Mouse (Mus musculus) E14TG2a.4 (cell line): ENCODE measurements around the gene Dnajc6.
A peak's percentile ranks its signal among the peaks of the same experiment; 100 is the strongest.

Experiments
- H3K27me3 ChIP-seq: 2 replicates; pipeline ENCODE4 v1.6.1; 2014; ENCODE audit warnings: low read length, control low read depth; ENCODE audit not compliant: insufficient read depth
- H3K36me3 ChIP-seq: 2 replicates; pipeline ENCODE4 v1.6.1; 2014; ENCODE audit warnings: low read length, control low read depth; ENCODE audit not compliant: insufficient read depth
- H3K4me1 ChIP-seq: replicated peaks from 2 replicates; pipeline ENCODE4 v1.6.1; 2014; ENCODE audit warnings: low read depth, low read length, control low read depth
- H3K4me3 ChIP-seq: replicated peaks from 2 replicates; pipeline ENCODE4 v1.5.1; 2014; ENCODE audit warnings: mild to moderate bottlenecking, low read length
- H3K9me3 ChIP-seq: 2 replicates; pipeline ENCODE4 v1.6.1; 2014; ENCODE audit warnings: low read length, control low read depth
- CTCF ChIP-seq: conservative IDR thresholded peaks from 2 replicates; pipeline ENCODE4 v1.5.1; 2014; ENCODE audit warnings: low read length
- NANOG ChIP-seq: IDR thresholded peaks from 2 replicates; pipeline ENCODE4 v1.6.1; 2014; ENCODE audit warnings: borderline replicate concordance, low read length, mixed read lengths
- POU5F1 ChIP-seq: IDR thresholded peaks from 2 replicates; pipeline ENCODE4 v1.6.1; 2014; ENCODE audit warnings: low read length, borderline replicate concordance

Dnajc6 gene

GRCm38 (mm10) chr4:101616520-101616919 lies 120.1 kb downstream of the Dnajc6 start:
- no peak overlapping the region for H3K4me3 ChIP-seq
- peak; percentile 69; the same call in 1 of the 2 replicates for TF ChIP-seq NANOG
- no peak for TF ChIP-seq CTCF

DNA sequence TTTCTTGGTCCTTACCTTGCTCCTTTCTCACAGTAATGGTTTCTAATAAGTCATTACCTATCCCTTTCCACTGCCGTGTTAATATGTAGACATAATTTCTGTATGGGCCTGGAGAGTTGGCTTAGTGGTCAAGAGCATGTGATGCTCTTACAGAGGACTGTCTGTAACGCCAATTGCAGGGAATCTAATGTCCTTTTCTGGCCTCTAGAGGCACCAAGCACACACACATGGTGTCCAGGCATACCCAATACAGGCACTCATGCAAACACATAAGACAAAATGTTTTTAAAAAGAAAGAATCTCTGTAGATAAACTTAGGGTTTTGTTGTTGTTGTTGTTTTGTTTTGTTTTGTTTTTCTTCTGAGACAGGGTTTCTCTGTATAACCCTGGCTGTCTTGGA lies 121.3 kb downstream of the Dnajc6 start:
- Histone ChIP-seq H3K27me3 (no peaks in the 10 kb centered on the region), H3K36me3 (peaks cover 96% of the 10 kb centered on the region), H3K4me3 (no peak overlapping the region), H3K4me1 (peaks cover 18% of the 10 kb centered on the region), H3K9me3 (no peaks in the 10 kb centered on the region)
- no peak for TF ChIP-seq CTCF
- no peak for TF ChIP-seq POU5F1
- TF ChIP-seq NANOG: no peak

More at GRCm38 (mm10) chr4:101616520-101616919, 120.1 kb downstream of the Dnajc6 start:
- no peaks in the 10 kb centered on the region for H3K9me3 ChIP-seq
- no peaks in the 10 kb centered on the region for H3K27me3 ChIP-seq
- H3K36me3 ChIP-seq: peaks cover 90% of the 10 kb centered on the region
- peaks cover 18% of the 10 kb centered on the region for H3K4me1 ChIP-seq

- Histone ChIP-seq H3K4me1 (peaks cover 18% of the 10 kb centered on the region), H3K36me3 (peaks cover 92% of the 10 kb centered on the region), H3K4me3 (no peak overlapping the region), H3K27me3 (no peaks in the 10 kb centered on the region), H3K9me3 (no peaks in the 10 kb centered on the region)
- TF ChIP-seq CTCF: no peak
- no peak for TF ChIP-seq POU5F1
- TF ChIP-seq NANOG: no peak
Measured at GRCm38 (mm10) chr4:101620206-101620605, 123.8 kb downstream of the Dnajc6 start.

- H3K36me3 ChIP-seq: peaks cover 87% of the 10 kb centered on the region
- H3K4me1 ChIP-seq: peaks cover 13% of the 10 kb centered on the region
- no peaks in the 10 kb centered on the region for H3K9me3 ChIP-seq
- TF ChIP-seq CTCF (no peak), NANOG (no peak), POU5F1 (no peak)
- no peaks in the 10 kb centered on the region for H3K27me3 ChIP-seq
- H3K4me3 ChIP-seq: no peak overlapping the region
Measured at GRCm38 (mm10) chr4:101621241-101621640, 124.8 kb downstream of the Dnajc6 start.

DNA sequence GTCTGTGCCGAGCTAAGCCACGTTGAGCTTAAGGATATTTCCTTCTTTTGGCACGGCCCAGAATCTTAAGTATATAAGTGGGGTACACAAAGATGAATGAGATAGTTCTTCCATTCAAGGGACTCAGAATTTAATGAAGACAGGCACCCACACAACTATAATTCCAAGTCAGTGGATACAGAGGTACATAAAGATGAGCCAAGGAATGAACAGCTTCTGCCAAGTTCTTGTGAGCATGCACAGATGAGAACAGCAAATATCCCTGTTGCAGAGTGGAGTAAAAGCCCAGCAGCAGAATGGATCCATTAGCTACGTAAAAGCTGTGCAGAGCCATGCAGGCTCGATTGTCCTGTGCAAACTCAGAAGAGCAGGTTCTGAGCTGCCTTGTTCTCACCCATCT lies 128.8 kb downstream of the Dnajc6 start:
- H3K9me3 ChIP-seq: no peaks in the 10 kb centered on the region
- no peaks in the 10 kb centered on the region for H3K4me1 ChIP-seq
- peaks cover 74% of the 10 kb centered on the region for H3K36me3 ChIP-seq
- no peaks in the 10 kb centered on the region for H3K27me3 ChIP-seq
- no peak overlapping the region for H3K4me3 ChIP-seq
- TF ChIP-seq CTCF: no peak
- TF ChIP-seq POU5F1: no peak
- TF ChIP-seq NANOG: no peak

DNA sequence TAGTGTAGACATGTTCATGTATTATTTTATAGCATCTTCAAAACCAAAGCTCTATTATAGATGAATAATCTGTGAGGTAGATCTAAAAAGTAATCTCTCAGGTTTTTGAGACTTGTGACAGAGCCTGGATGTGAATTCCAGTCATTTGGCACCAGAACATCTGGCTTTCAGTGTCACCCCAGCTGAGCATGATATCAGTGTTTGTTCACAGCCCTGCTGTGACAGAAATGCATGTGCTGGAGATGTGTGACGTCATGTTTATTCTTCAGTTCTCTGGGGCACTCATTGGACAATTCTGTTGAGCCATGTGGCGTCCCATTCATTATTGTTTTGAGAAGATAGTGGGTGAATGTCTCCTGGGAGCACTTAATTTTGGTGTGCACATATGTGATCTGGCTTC lies 139.1 kb downstream of the Dnajc6 start:
- Histone ChIP-seq H3K4me3 (no peak overlapping the region), H3K27me3 (no peaks in the 10 kb centered on the region), H3K4me1 (no peaks in the 10 kb centered on the region), H3K36me3 (peaks cover 52% of the 10 kb centered on the region), H3K9me3 (no peaks in the 10 kb centered on the region)
- TF ChIP-seq NANOG (no peak), CTCF (no peak), POU5F1 (no peak)

DNA sequence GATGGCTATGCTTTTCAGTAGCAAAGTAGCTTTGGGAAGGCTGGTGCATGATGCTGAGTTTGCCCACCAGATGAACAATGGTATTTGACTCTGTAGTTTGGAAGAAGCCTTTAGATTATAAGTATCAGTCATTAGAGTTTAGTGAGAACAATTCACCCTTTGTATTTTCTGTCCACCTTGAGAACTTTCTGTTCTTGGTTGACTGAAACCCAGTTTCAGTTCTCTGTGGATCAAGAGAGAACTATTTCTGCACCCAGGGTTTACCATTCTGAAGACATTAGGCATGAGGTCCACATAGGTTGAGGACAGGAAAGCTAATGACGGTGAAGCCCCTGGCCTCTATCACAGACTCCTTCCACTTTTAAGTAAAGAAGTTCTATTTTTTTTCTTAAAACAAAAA lies 141.0 kb downstream of the Dnajc6 start:
- peaks cover 58% of the 10 kb centered on the region for H3K36me3 ChIP-seq
- TF ChIP-seq POU5F1: no peak
- no peaks in the 10 kb centered on the region for H3K4me1 ChIP-seq
- H3K27me3 ChIP-seq: no peaks in the 10 kb centered on the region
- H3K4me3 ChIP-seq: no peak overlapping the region
- H3K9me3 ChIP-seq: no peaks in the 10 kb centered on the region

- TF ChIP-seq NANOG (no peak), POU5F1 (no peak), CTCF (no peak)
- no peaks in the 10 kb centered on the region for H3K27me3 ChIP-seq
- H3K4me1 ChIP-seq: 0 out of 2 replicates have a peak, but pooled peaks cover under 1% of the 10 kb centered on the region
- no peak overlapping the region for H3K4me3 ChIP-seq
- peaks cover 46% of the 10 kb centered on the region for H3K36me3 ChIP-seq
- H3K9me3 ChIP-seq: no peaks in the 10 kb centered on the region
Measured at GRCm38 (mm10) chr4:101640631-101641030, 144.2 kb downstream of the Dnajc6 start.

DNA sequence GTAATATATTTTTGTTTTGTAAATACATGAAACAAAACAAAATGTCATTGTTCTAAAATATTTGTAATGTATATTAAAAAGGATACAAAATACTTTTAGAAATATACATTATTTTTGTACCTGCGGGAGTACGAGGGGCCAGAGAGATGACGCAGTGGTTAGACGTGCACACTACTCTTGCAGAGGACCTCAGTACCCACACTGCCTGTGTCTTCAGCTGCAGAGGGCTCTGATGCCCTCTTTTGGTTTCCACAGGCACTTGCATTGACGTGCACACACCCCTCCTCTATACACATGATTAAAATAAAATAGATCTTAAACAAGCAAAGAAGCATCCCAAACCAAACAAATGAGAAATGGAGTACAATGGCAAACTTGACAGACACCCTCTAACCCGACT lies 146.3 kb downstream of the Dnajc6 start:
- Histone ChIP-seq H3K36me3 (peaks cover 26% of the 10 kb centered on the region), H3K4me3 (no peak overlapping the region), H3K27me3 (no peaks in the 10 kb centered on the region), H3K9me3 (no peaks in the 10 kb centered on the region), H3K4me1 (peaks cover 12% of the 10 kb centered on the region)
- TF ChIP-seq NANOG: no peak
- TF ChIP-seq CTCF: no peak
- TF ChIP-seq POU5F1: no peak
